Comparison of ENCODE assay signal across 15 mouse cellular contexts in genomic region chr5:39145658-39146057, GRCm38 (mm10).
A peak's percentile ranks its signal among the peaks of the same experiment; 100 is the strongest.
DNase-seq lines count a peak whose midpoint lies in the region; ATAC-seq and TF ChIP-seq lines count a peak whose summit lies in the region.
"Had no signal": no experiment of that assay in that cellular context is flagged by ENCODE, and none has a peak within 500 bp of the region (broad histone marks: within the 10 kb centered on the region; RNA-seq: fewer than 3 reads in every experiment).

No protein-coding gene starts in this region.

- H3K9me3 ChIP-seq in heart, embryonic 15.5 days (replicated peaks) = no peaks in the 10 kb centered on the region
- H3K9me3 ChIP-seq in limb, embryonic 14.5 days (ENCODE audit: control insufficient read depth, low read length) = no peaks in the 10 kb centered on the region
- H3K9me3 ChIP-seq: megakaryocyte, embryonic 14.5 days; stomach, embryonic 15.5 days had no signal

- no peak for TF ChIP-seq CTCF in left cerebral cortex, adult 2 months (IDR thresholded peaks at IDR 0.05)

- no peak overlapping the region for H3K27ac ChIP-seq in heart, embryonic 15.5 days
- H3K27ac ChIP-seq in left cerebral cortex, adult 2 months = no peak overlapping the region; the same call in 1 of the 2 replicates
- H3K27ac ChIP-seq in limb, embryonic 14.5 days (replicated peaks; ENCODE audit: low read depth, low read length) = no peak overlapping the region
- H3K27ac ChIP-seq: stomach, embryonic 15.5 days had no signal

- no peaks in the 10 kb centered on the region for H3K36me3 ChIP-seq in heart, embryonic 15.5 days
- H3K36me3 ChIP-seq in limb, embryonic 14.5 days (ENCODE audit: control insufficient read depth, insufficient read depth, low read length) = no peaks in the 10 kb centered on the region
- H3K36me3 ChIP-seq: stomach, embryonic 15.5 days had no signal

- no peak overlapping the region for H3K4me3 ChIP-seq in heart, embryonic 15.5 days
- no peak overlapping the region for H3K4me3 ChIP-seq in left cerebral cortex, adult 2 months
- no peak overlapping the region for H3K4me3 ChIP-seq in limb, embryonic 14.5 days (replicated peaks; ENCODE audit: low read length)
- H3K4me3 ChIP-seq: megakaryocyte, embryonic 14.5 days; stomach, embryonic 15.5 days had no signal

- no peak overlapping the region for H3K9ac ChIP-seq in heart, embryonic 15.5 days
- H3K9ac ChIP-seq in limb, embryonic 14.5 days (ENCODE audit: low read depth, low read length, severe bottlenecking) = no peak overlapping the region
- H3K9ac ChIP-seq: stomach, embryonic 15.5 days had no signal

- no peaks in the 10 kb centered on the region for H3K27me3 ChIP-seq in heart, embryonic 15.5 days
- no peaks in the 10 kb centered on the region for H3K27me3 ChIP-seq in limb, embryonic 14.5 days (ENCODE audit: control insufficient read depth, insufficient read depth, low read length)
- H3K27me3 ChIP-seq: megakaryocyte, embryonic 14.5 days; stomach, embryonic 15.5 days had no signal

- WGBS in heart, embryonic 15.5 days = 31% methylated on average over 2 of the region's 2 CpGs
- WGBS in limb, embryonic 14.5 days = 27% methylated on average over 2 of the region's 2 CpGs

- 0 out of 2 replicates have a peak, but pooled peaks have one; percentile 27 for ATAC-seq in heart, embryonic 15.5 days (replicated peaks; ENCODE audit: insufficient number of reproducible peaks, insufficient read depth, low FRiP score, low read depth)
- ATAC-seq in limb, embryonic 14.5 days (ENCODE audit: low FRiP score, low read depth) = peak; percentile 79
- ATAC-seq: CD4-positive, CD25-positive, alpha-beta regulatory T cell, adult 4 months; intestine, embryonic 16.5 days had no signal

- H3K4me1 ChIP-seq in heart, embryonic 15.5 days (replicated peaks) = peaks cover 8% of the 10 kb centered on the region
- peaks cover 12% of the 10 kb centered on the region; the same call in 1 of the 2 replicates for H3K4me1 ChIP-seq in limb, embryonic 14.5 days (ENCODE audit: control insufficient read depth, insufficient read depth, low read length)
- H3K4me1 ChIP-seq: megakaryocyte, embryonic 14.5 days; stomach, embryonic 15.5 days had no signal

- TF ChIP-seq POLR2A in limb, embryonic 14.5 days (IDR thresholded peaks at IDR 0.05; ENCODE audit: borderline replicate concordance, extremely low read depth, insufficient read depth, insufficient read length) = no peak

- no peak overlapping the region for H3K4me2 ChIP-seq in heart, embryonic 15.5 days
- no peak overlapping the region for H3K4me2 ChIP-seq in limb, embryonic 14.5 days (replicated peaks; ENCODE audit: low read depth, low read length, severe bottlenecking)
- H3K4me2 ChIP-seq: liver, embryonic 11.5 days; stomach, embryonic 15.5 days had no signal

- no peak for DNase-seq in heart, postnatal 4 days
- peak; percentile 17 to 37 for DNase-seq in left cerebral cortex, adult 9 months (ENCODE audit: low spot score in 2 of 2)
- DNase-seq in left cerebral cortex, adult 2 months (ENCODE audit: extremely low spot score in 1 of 2, low spot score in 2 of 2) = no peak
- peak; percentile 17 for DNase-seq in embryo, embryonic 10.5 days (ENCODE audit: low spot score)
- peak; percentile 65 for DNase-seq in limb, embryonic 14.5 days (ENCODE audit: low spot score)
- no peak for DNase-seq in thymus, postnatal 25 days
- no peak for DNase-seq in cerebellum, postnatal 36 days
- DNase-seq: cerebellum, postnatal 10 days; gastrocnemius, postnatal 25 days had no signal

- intact Hi-C loops in left cerebral cortex, adult 2 months (cut with DNase I) = loop anchor here (5.0 kb wide), 1 partner anchor 67 kb away; no protein-coding TSS in a partner anchor

Comparison
In these comparisons a context has a peak if more than half of its experiments do, and no peak if none do; other contexts are left out.
1. DNase-seq: peak in left cerebral cortex, adult 9 months (2 of 2), embryo, embryonic 10.5 days (single experiment) and limb, embryonic 14.5 days (single experiment); none in heart, postnatal 4 days (single experiment), left cerebral cortex, adult 2 months (0 of 2), thymus, postnatal 25 days (single experiment) and cerebellum, postnatal 36 days (0 of 2).